Mouse (Mus musculus) hindbrain, embryonic 11.5 days (tissue): ENCODE results near the gene Gm4553. TPM values are rescaled to one million over a fixed set of nuclear protein-coding genes. Genes with fewer than 3 reads are reported as not detected.

Source experiments
- ATAC-seq: fragments of 200-750 bp; cut with Nextera tagmentation; 2 replicates; pipeline ENCODE4 v1.8.0; 2017; ENCODE audit warnings: mild to moderate bottlenecking, moderate TSS enrichment, moderate library complexity; ENCODE audit not compliant: low FRiP score
- DNase-seq: peaks from one replicate; pipeline ENCODE4 v3.0.0-alpha.2; 2015; ENCODE audit warnings: low spot score
- H3K27ac ChIP-seq: fragments of 300-500 bp; sonication (generic); 2 replicates; pipeline ENCODE4 v1.5.1; 2014; ENCODE audit warnings: mild to moderate bottlenecking, low read depth, low read length
- H3K27me3 ChIP-seq: fragments of 300-500 bp; sonication (generic); 2 replicates; pipeline ENCODE4 v1.6.1; 2014; ENCODE audit warnings: mild to moderate bottlenecking, low read length, moderate library complexity, mixed read lengths; ENCODE audit not compliant: control insufficient read depth, insufficient read depth
- H3K36me3 ChIP-seq: fragments of 300-500 bp; sonication (generic); 2 replicates; pipeline ENCODE4 v1.6.1; 2014; ENCODE audit warnings: mild to moderate bottlenecking, low read length, moderate library complexity, mixed read lengths; ENCODE audit not compliant: control insufficient read depth, insufficient read depth
- H3K4me1 ChIP-seq: fragments of 300-500 bp; sonication (generic); replicated peaks from 2 replicates; pipeline ENCODE4 v1.6.1; 2014; ENCODE audit warnings: low read length, mixed read lengths; ENCODE audit not compliant: control insufficient read depth, insufficient read depth
- H3K4me2 ChIP-seq: fragments of 300-500 bp; sonication (generic); replicated peaks from 2 replicates; pipeline ENCODE4 v1.6.1; 2014; ENCODE audit warnings: mild to moderate bottlenecking, low read depth, low read length
- H3K4me3 ChIP-seq: fragments of 300-500 bp; sonication (generic); 2 replicates; pipeline ENCODE4 v1.5.1; 2014; ENCODE audit warnings: low read depth, low read length
- H3K9ac ChIP-seq: fragments of 300-500 bp; sonication (generic); 2 replicates; pipeline ENCODE4 v1.6.1; 2014; ENCODE audit warnings: low read depth, low read length
- H3K9me3 ChIP-seq: fragments of 300-500 bp; sonication (generic); 2 replicates; pipeline ENCODE4 v1.6.1; 2016; ENCODE audit warnings: low read length; ENCODE audit not compliant: control insufficient read depth
- WGBS: fragments of 180-500 bp; shearing (Covaris S2); extraction: QIAGEN DNeasy Blood & Tissue Kit; methylation state at CpG from one replicate; pipeline ENCODE4 v1.1.7; 2014; 5-methylcytosine and 5-hydroxymethylcytosine counted together
- polyA plus RNA-seq: library from polyadenylated mRNA; unstranded; fragments of >200 nt; fragmentation: Nextera tagmentation; extraction: Ambion mirVana; gene quantifications from 2 replicates; pipeline ENCODE4 v1.2.1, GENCODE M21; 2014

Gene Gm4553
- polyA plus RNA-seq, 1 experiment from 2014 or later: not detected

GRCm38 (mm10) chr7:142119632-142120031 is 45.9 kb downstream of the Gm4553 start:
- ATAC-seq (no peak), DNase-seq (peak; percentile 28)
- Histone ChIP-seq H3K36me3 (no peaks in the 10 kb centered on the region), H3K9ac (no peak overlapping the region), H3K9me3 (no peaks in the 10 kb centered on the region), H3K27ac (no peak overlapping the region), H3K4me2 (no peak overlapping the region), H3K4me1 (no peaks in the 10 kb centered on the region), H3K4me3 (no peak overlapping the region), H3K27me3 (no peaks in the 10 kb centered on the region)
- 24% methylated on average over 5 of the region's 5 CpGs for WGBS

Other genes starting within 250 kb of the Gm4553 start
- gene Tollip, start 247.2 kb downstream of the Gm4553 start, polyA plus RNA-seq: 53.5 and 65.8 TPM in 2 replicates
- 13.7 and 15.6 TPM in 2 replicates for gene Brsk2, start 216.0 kb downstream of the Gm4553 start, polyA plus RNA-seq
- 53.3 and 59.8 TPM in 2 replicates for gene Mob2, start 104.7 kb downstream of the Gm4553 start, polyA plus RNA-seq
- 19.1 and 20.9 TPM in 2 replicates for gene Dusp8, start 69.9 kb downstream of the Gm4553 start, polyA plus RNA-seq
- gene Gm45618, start 45.0 kb downstream of the Gm4553 start, polyA plus RNA-seq: not detected in 2 replicates
- gene Gm39115, start 29.7 kb downstream of the Gm4553 start, polyA plus RNA-seq: not detected in 2 replicates
- gene Gm45337, start 21.1 kb downstream of the Gm4553 start, polyA plus RNA-seq: not detected in 2 replicates
- gene Gm29735, start 8.6 kb downstream of the Gm4553 start, polyA plus RNA-seq: not detected in 2 replicates
- gene Krtap5-2, start 10.3 kb upstream of the Gm4553 start, polyA plus RNA-seq: not detected in 2 replicates
- gene Gm10153, start 24.6 kb upstream of the Gm4553 start, polyA plus RNA-seq: not detected in 2 replicates
- gene Krtap5-3, start 35.6 kb upstream of the Gm4553 start, polyA plus RNA-seq: not detected in 2 replicates
- gene Gm7579, start 46.1 kb upstream of the Gm4553 start, polyA plus RNA-seq: not detected in 2 replicates
- not detected in 2 replicates for gene Krtap5-5, start 64.2 kb upstream of the Gm4553 start, polyA plus RNA-seq
- not detected in 2 replicates for gene Gm40460, start 75.3 kb upstream of the Gm4553 start, polyA plus RNA-seq
- gene Gm2431, start 92.6 kb upstream of the Gm4553 start, polyA plus RNA-seq: not detected in 2 replicates
- gene Gm4559, start 108.6 kb upstream of the Gm4553 start, polyA plus RNA-seq: not detected in 2 replicates
- not detected in 2 replicates for gene Krtap5-1, start 131.4 kb upstream of the Gm4553 start, polyA plus RNA-seq
- gene Krtap5-4, start 137.8 kb upstream of the Gm4553 start, polyA plus RNA-seq: not detected in 2 replicates
- gene Ifitm10, start 208.0 kb upstream of the Gm4553 start, polyA plus RNA-seq: 0.39 and 0.47 TPM in 2 replicates
- not detected in 2 replicates for gene Gm49369, start 216.9 kb upstream of the Gm4553 start, polyA plus RNA-seq
- gene Ctsd, start 222.3 kb upstream of the Gm4553 start, polyA plus RNA-seq: 168 and 200 TPM in 2 replicates